Mouse (Mus musculus): ENCODE measurements at regions not wholly inside any gene's neighbourhood (a gene's known extent, or its start where the extent isn't known, plus 50 kb on each side); places are given as distances from the start of the nearest gene placed in this dataset.

- no peak for ATAC-seq (ENCODE audit: low FRiP score)
- Histone ChIP-seq H3K27me3 (ENCODE audit: insufficient read depth, low read length) (no peaks in the 10 kb centered on the region), H3K36me3 (ENCODE audit: insufficient read depth, low read length) (no peaks in the 10 kb centered on the region), H3K27ac (ENCODE audit: low read depth, low read length) (no peak overlapping the region), H3K9ac (replicated peaks; ENCODE audit: low read length, poor library complexity, severe bottlenecking) (no peak overlapping the region), H3K4me2 (ENCODE audit: low read depth, low read length, poor library complexity, severe bottlenecking) (no peak overlapping the region), H3K9me3 (ENCODE audit: low read length) (no peaks in the 10 kb centered on the region), H3K4me1 (ENCODE audit: insufficient read depth, low read length) (no peaks in the 10 kb centered on the region), H3K4me3 (ENCODE audit: low read depth, low read length) (no peak overlapping the region)
- DNase-seq (ENCODE audit: low spot score) = no peak
- WGBS = 76% methylated on average over 7 of the region's 7 CpGs
- TF ChIP-seq CTCF (IDR thresholded peaks at IDR 0.05) = no peak
Observed at GRCm38 (mm10) chr1:19605506-19605905, 396.8 kb downstream of the Tfap2b start.

DNA sequence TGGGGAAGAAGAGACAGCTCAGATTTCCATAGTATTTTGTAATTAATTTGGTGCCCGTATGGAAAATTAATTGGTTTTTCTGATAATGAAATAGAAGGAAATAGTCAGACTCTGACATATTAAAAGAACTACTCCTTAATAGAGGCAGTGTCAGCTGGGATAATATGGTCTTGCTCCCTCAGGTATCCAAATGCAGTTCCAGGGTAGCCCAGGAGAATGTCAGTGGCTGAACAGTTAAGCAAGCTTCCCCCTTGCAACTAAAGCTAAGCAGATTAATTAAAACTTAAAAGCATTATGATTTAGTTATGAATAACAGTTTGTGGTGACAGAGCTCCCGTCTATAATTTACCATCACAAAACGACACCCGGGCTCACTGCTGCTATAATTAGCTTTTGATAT is 407.0 kb downstream of the Tfap2b start:
- WGBS = 56% methylated on average over 4 of the region's 4 CpGs
- Histone ChIP-seq H3K4me1 (ENCODE audit: insufficient read depth, low read length) (no peaks in the 10 kb centered on the region), H3K27ac (ENCODE audit: low read depth, low read length) (no peak overlapping the region), H3K4me3 (ENCODE audit: low read depth, low read length) (no peak overlapping the region), H3K9me3 (ENCODE audit: low read length) (no peaks in the 10 kb centered on the region), H3K27me3 (ENCODE audit: insufficient read depth, low read length) (no peaks in the 10 kb centered on the region), H3K9ac (replicated peaks; ENCODE audit: low read length, poor library complexity, severe bottlenecking) (no peak overlapping the region), H3K4me2 (ENCODE audit: low read depth, low read length, poor library complexity, severe bottlenecking) (no peak overlapping the region), H3K36me3 (ENCODE audit: insufficient read depth, low read length) (no peaks in the 10 kb centered on the region)
- ATAC-seq (ENCODE audit: low FRiP score) = no peak
- no peak for TF ChIP-seq CTCF (IDR thresholded peaks at IDR 0.05)
- no peak for DNase-seq (ENCODE audit: low spot score)

DNA sequence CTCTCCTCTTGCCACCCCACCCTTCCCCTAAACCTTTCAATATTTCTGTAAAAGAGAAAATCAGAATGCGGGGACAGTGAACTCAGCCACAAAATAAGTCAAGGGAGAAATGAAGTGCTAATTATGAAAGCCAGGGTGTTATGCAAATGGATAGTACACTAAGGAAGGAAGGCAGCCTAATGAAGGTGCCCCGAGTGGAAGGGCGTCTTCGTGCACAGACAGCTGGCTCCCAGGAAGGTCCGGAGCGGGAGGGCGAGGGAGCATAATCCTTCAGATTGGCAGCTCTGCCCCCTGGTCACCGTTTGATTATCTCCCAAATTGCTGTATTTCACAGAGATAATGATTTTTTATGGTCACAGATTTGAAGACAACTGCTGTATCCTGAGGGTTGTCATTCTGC is 430.4 kb downstream of the Tfap2b start:
- Histone ChIP-seq H3K9me3 (ENCODE audit: low read length) (no peaks in the 10 kb centered on the region), H3K9ac (replicated peaks; ENCODE audit: low read length, poor library complexity, severe bottlenecking) (no peak overlapping the region), H3K27me3 (ENCODE audit: insufficient read depth, low read length) (no peaks in the 10 kb centered on the region), H3K36me3 (ENCODE audit: insufficient read depth, low read length) (no peaks in the 10 kb centered on the region), H3K4me1 (ENCODE audit: insufficient read depth, low read length) (no peaks in the 10 kb centered on the region), H3K27ac (ENCODE audit: low read depth, low read length) (no peak overlapping the region), H3K4me3 (ENCODE audit: low read depth, low read length) (no peak overlapping the region), H3K4me2 (ENCODE audit: low read depth, low read length, poor library complexity, severe bottlenecking) (no peak overlapping the region)
- ATAC-seq (ENCODE audit: low FRiP score) = no peak
- WGBS = 55% methylated on average over 8 of the region's 8 CpGs
- no peak for TF ChIP-seq CTCF (IDR thresholded peaks at IDR 0.05)
- no peak for DNase-seq (ENCODE audit: low spot score)

- ATAC-seq (ENCODE audit: low FRiP score) (no peak), DNase-seq (ENCODE audit: low spot score) (no peak)
- Histone ChIP-seq H3K4me2 (ENCODE audit: low read depth, low read length, poor library complexity, severe bottlenecking) (no peak overlapping the region), H3K27me3 (ENCODE audit: insufficient read depth, low read length) (no peaks in the 10 kb centered on the region), H3K9ac (replicated peaks; ENCODE audit: low read length, poor library complexity, severe bottlenecking) (no peak overlapping the region), H3K9me3 (ENCODE audit: low read length) (no peaks in the 10 kb centered on the region), H3K36me3 (ENCODE audit: insufficient read depth, low read length) (no peaks in the 10 kb centered on the region), H3K27ac (ENCODE audit: low read depth, low read length) (no peak overlapping the region), H3K4me3 (ENCODE audit: low read depth, low read length) (no peak overlapping the region), H3K4me1 (ENCODE audit: insufficient read depth, low read length) (no peaks in the 10 kb centered on the region)
- TF ChIP-seq CTCF (IDR thresholded peaks at IDR 0.05) = no peak
- WGBS = 86% methylated on average over 2 of the region's 2 CpGs
Observed at GRCm38 (mm10) chr1:19647713-19648589, 439.2 kb downstream of the Tfap2b start.

GRCm38 (mm10) chr1:19662142-19662541 is 453.4 kb downstream of the Tfap2b start:
- H3K4me2 ChIP-seq (ENCODE audit: low read depth, low read length, poor library complexity, severe bottlenecking) = no peak overlapping the region
- no peaks in the 10 kb centered on the region for H3K9me3 ChIP-seq (ENCODE audit: low read length)
- H3K4me1 ChIP-seq (ENCODE audit: insufficient read depth, low read length) = no peaks in the 10 kb centered on the region
- no peak overlapping the region for H3K4me3 ChIP-seq (ENCODE audit: low read depth, low read length)
- H3K27me3 ChIP-seq (ENCODE audit: insufficient read depth, low read length) = no peaks in the 10 kb centered on the region
- H3K27ac ChIP-seq (ENCODE audit: low read depth, low read length) = no peak overlapping the region
- H3K9ac ChIP-seq (replicated peaks; ENCODE audit: low read length, poor library complexity, severe bottlenecking) = no peak overlapping the region
- no peaks in the 10 kb centered on the region for H3K36me3 ChIP-seq (ENCODE audit: insufficient read depth, low read length)
- no peak for TF ChIP-seq CTCF (IDR thresholded peaks at IDR 0.05)
- 89% methylated on average over 5 of the region's 5 CpGs for WGBS
- no peak for ATAC-seq (ENCODE audit: low FRiP score)
- no peak for DNase-seq (ENCODE audit: low spot score)

GRCm38 (mm10) chr1:19662779-19663178 is 454.1 kb downstream of the Tfap2b start:
- H3K4me1 ChIP-seq (ENCODE audit: insufficient read depth, low read length) = no peaks in the 10 kb centered on the region
- H3K27ac ChIP-seq (ENCODE audit: low read depth, low read length) = no peak overlapping the region
- no peaks in the 10 kb centered on the region for H3K27me3 ChIP-seq (ENCODE audit: insufficient read depth, low read length)
- TF ChIP-seq CTCF (IDR thresholded peaks at IDR 0.05) = no peak
- ATAC-seq (ENCODE audit: low FRiP score) (no peak), DNase-seq (ENCODE audit: low spot score) (no peak)
- no peaks in the 10 kb centered on the region for H3K36me3 ChIP-seq (ENCODE audit: insufficient read depth, low read length)
- no peak overlapping the region for H3K4me3 ChIP-seq (ENCODE audit: low read depth, low read length)
- no peak overlapping the region for H3K4me2 ChIP-seq (ENCODE audit: low read depth, low read length, poor library complexity, severe bottlenecking)
- H3K9me3 ChIP-seq (ENCODE audit: low read length) = no peaks in the 10 kb centered on the region
- WGBS = 77% methylated on average over 2 of the region's 2 CpGs
- no peak overlapping the region for H3K9ac ChIP-seq (replicated peaks; ENCODE audit: low read length, poor library complexity, severe bottlenecking)

Data from midbrain, postnatal 0 days (tissue).